Mouse (Mus musculus) monocyte, adult 5-6 weeks (primary cell): ENCODE measurements around the gene Shisa9. TPM values are rescaled to one million over a fixed set of nuclear protein-coding genes. Genes with fewer than 3 reads are reported as not detected.
A peak's percentile ranks its signal among the peaks of the same experiment; 100 is the strongest.
"Not testable (repeated sequence)": the region's sequence is repeated elsewhere in the genome, so short reads cannot be mapped to it uniquely, and the experiment has no call there.

Source experiments
- ATAC-seq: fragments of 153-309, 156-312 bp; replicated peaks from 2 replicates; pipeline ENCODE4 v1.8.0; 2017; ENCODE audit warnings: mild to moderate bottlenecking; ENCODE audit not compliant: low TSS enrichment, insufficient number of reproducible peaks, severe bottlenecking, poor library complexity, low FRiP score
- total RNA-seq: library from RNA; stranded (forward); fragments of 200-1000, 200-491, 200-594 nt; gene quantifications from 3 replicates; pipeline ENCODE4 v1.2.3, GENCODE M21; 2017

The Shisa9 gene
- total RNA-seq: not detected in 3 replicates

DNA sequence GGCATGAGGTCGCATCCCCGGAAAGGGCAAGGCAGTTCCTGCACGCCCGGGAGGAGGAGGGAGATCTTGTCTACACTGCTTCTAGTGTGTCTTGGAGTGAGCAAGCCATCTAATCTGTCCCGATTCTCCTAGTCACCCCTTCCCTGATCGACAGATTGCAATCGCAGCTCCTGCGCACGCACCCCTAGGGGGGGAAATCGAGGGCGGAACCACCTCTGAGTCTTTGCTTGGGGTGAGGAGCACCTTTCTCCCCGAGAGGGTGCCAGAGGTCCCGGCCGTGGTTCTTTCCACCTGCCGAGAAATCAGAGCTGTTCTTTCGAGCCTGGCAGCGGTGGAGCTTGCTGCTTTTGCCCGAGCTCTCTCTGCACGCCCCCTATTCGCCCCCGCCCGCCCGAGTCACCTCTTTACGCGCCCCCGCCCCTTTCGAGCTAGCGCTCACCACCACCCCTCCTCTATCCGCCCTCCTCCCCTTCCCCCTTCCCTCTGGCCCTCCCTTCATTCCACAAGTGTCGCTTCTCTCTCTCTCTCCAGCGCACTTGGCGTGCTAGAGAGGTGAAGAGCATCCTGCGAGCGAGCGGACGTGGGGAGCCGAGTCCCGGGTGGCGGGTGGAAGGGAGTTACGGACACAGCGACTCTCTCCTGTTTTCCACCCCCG, at the start of gene Shisa9:
TSS of gene Shisa9 (plus strand) at position 498 of the 655 bp plus-strand sequence.
- ATAC-seq: no peak

DNA sequence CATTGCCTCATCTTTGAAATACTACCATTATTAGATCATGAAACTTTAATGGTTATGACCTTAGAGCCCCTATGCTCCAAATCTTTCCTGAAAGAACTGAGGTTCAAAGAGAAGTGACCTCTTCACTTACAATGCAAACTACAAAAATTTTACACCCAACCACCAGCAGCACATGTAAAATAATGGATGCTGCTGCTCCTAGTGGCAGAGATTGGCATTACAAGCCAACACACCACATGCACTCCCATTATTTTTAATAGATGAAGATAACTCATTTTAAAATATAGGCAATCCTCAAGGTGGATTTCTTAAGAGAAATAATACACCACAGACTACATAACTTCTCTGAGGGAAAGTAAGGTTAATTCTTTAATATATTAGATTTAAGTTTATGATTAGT, 43.4 kb upstream of the Shisa9 start:
- ATAC-seq: 0 out of 2 replicates have a peak, but pooled peaks have one; percentile 40

DNA sequence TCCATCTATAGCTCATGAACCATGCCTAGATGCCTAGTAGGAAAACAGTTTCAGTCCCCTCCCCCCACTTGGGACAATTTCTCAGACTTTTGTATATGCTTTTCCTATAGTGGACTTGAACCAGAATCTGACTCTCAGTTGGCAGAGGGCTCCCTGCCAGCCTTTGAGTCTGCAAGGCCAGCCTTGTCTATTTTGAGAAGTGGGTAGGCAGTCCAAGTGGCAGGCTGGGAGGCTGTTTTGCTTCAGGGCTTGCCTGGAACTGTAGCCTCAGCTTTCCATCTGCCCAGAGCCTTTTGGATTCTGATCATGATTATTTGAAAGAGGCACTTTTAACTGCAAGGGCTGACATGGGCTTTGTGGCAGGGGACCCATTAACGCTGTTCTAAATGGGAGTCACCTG, 23.2 kb upstream of the Shisa9 start:
- no peak for ATAC-seq

DNA sequence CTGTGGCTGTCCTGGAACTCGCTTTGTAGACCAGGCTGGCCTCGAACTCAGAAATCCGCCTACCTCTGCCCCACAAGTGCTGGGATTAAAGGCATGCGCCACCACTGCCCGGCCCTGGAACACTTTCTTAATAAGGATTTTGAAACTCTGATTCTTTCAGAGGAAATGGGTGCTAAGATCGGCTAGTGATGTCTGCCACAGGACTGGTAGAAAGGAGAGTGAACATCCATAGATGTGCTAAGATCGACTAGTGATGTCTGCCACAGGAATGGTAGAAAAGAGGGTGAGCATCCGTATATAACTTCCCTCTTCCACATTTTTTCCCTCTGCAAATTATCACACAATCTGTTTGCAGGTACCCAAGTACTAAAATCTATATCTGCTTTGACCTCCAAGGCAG, 17.9 kb upstream of the Shisa9 start:
- no peak for ATAC-seq

DNA sequence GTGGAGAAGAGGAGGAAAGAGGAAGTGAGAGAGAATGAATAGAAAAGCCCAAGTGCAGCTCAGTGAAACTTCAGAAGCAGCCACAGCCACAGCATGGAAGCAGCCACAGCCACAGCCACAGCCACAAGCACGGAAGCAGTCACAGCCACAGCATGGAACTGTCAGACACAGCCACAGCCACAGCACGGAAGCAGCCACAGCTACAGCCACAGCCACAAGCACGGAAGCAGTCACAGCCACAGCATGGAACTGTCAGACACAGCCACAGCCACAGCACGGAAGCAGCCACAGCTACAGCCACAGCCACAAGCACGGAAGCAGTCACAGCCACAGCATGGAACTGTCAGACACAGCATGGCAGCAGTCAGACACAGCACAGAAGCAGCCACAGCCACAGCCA, 17.1 kb upstream of the Shisa9 start:
- ATAC-seq: not testable (repeated sequence)

DNA sequence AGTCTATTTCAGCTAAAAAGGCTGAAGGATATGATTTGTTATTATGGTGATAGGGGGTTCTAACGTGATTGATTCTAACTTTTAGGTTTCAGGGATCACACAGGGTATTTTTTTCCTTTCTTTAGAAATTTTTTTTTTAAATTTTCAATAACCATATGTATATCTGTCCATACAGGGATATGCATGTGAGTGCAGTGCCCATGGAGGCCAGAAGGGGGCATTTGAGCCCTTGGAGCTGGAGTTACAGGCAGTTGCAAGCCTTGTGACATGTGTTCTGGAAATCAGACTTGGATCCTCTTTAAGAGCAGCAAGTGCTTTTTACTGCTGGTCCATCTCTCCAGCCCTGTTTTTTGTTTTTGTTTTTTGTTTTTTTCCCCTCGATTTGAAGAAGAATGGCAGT, 16.3 kb upstream of the Shisa9 start:
- no peak for ATAC-seq

DNA sequence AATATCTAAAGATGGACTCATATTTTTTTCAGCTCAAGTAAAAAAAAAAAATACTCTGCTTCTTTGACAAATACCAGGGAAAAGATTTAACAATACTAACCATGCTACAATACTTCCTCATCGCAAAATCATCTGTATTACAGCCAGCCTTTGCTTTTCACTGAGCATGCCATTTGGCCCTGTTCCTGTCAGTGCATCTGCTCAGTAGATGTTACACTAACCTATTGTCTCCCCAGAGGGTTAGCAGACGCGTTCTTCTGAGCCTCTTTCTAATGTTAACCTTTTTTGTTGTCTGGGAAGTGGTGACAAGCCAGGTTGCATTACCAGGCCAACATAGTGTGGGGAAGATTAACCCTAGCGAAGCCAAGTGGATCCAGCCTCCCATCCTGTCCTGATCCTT, 10.2 kb upstream of the Shisa9 start:
- no peak for ATAC-seq

DNA sequence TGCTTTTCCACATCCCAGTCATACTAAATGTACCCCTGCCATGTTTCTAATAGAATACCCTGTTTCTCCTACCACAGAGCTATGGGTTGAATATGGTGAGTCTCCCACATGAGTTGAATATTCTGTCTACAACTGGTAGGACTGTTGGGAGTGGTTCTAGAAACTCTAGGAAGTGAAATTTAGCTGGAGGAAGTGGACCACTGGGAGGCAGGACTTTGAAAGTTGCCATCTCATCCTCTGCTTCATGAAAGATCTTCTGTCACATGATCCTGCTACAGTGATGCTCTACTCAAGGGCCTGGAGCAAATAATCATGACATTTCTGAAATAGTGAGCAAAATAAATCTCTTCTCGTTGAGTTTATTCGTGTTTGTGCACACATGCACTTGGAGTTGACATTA, 7.2 kb upstream of the Shisa9 start:
- no peak for ATAC-seq

DNA sequence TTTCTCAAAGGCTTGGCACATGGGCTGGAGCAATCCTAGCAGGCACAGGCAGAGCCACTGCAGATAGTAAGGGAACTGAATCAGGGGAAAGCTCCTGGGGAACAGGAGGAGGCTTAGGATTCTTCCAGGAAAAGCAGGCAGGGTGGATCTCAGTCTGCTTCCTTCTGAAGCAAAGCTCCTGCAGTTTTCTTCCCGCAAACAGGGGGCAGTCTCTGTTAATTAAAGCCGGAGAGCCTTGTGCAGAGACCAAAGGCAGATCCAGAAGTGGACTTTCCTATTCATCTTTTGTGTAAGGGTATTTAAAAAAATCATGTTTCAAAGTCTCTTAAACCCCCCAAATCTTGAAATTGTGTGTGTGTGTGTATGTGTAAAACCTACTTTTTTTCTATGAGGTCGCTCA, 3.1 kb upstream of the Shisa9 start:
- ATAC-seq: no peak

DNA sequence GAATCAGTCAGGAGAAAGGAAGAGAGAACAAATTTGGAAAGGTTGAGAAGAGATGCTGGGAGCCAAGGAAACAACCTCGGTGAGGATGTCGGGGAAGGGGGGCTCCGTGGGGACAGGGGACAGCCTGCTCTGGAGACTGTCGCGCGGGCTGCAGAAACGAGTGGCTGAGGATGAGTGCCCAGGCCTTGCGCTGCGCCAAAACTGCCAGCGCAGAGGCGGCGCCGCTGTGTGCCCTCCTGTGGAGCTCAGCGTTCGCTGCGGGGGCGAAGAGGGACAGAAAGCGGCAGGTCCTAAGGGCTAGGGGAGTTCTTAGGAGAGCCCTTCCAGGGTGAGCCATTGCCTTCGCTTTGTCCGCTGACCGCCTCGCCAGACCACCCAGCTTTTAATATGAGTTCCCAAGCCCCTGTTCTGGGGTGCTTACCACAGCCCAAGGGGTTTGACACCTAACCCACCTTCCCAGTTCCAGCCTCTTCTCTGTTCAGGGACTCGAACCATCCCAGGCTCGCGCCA, 752 bp upstream of the Shisa9 start:
- ATAC-seq: no peak

DNA sequence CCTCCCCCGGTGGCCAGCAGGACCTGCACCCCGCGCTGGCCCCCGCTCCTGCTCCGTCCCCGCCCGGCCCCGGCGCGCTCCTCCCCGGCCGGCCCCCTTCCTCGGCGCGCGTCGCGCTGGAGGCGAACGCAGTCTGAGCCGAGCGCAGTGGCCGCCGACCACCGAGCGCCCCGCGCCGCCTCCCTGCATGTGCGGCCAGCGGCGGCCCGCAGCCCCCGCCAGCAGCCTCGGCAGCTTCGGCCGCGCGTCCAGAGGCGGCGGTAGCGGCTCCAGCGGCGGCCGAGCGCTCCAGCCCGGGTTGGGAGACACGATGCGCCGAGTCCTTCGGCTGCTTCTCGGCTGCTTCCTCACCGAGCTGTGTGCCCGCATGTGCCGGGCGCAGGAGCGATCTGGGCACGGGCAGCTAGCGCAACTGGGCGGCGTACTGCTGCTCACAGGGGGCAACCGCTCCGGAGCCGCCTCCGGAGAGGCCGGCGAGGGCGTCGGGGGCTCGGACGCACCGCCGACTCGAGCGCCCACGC, 418 bp downstream of the Shisa9 start:
- ATAC-seq: no peak

DNA sequence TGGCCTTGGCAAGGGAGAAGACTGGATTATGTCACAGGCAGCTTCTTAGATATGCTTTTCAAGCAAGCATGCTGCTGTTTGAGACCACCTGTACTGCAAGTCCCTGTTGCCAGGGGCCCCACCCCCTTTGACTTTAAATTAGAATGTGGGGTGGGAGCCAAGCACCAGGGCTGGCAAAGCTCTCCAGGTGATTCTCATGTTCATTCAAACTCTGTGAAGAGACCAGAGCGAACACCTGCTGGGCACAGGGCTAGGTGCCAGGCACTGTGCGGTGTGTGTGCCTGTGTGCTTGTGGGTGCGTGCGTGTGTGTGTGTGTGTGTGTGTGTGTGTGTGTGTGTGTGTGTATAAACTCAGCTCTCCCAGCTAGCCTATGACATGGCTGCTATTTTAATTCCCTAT, 3.1 kb downstream of the Shisa9 start:
- no peak for ATAC-seq

DNA sequence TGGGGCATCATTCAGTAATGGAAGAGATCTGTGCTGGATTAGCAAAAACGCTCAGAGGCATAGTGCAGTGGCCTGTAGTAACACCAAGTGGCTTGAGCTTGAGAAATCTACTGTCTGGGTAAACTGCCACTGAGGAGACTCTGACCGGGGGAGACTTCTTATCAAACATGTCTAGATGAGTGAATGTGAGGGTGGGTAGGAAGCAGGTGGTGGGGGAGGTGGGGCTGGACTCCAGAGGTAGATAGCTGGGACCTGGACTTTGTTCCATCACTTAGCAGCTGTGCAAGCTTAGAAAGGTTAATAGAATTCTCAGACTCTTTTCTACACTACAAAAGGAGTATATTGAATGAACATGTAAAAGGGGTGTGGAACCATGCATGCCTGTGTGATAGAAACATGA, 21.3 kb downstream of the Shisa9 start:
- ATAC-seq: no peak

DNA sequence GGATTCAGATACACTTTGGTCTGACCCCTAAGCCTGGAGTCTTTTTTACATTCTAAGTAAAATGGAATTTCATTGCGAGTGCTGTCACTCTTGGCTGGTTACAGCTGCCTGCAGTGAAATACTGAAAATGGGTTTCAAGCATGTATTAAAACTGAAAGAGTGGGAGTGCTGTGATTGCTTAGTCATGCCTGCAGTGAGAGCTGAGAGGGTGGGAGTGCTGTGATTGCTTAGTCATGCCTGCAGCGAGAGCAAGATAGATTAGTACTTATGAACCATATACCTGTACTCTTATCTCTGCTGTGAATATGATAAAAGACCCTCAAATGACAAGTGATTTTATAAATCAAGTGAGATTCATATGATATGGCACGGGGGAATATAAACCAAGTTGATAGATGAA, 26.2 kb downstream of the Shisa9 start:
- ATAC-seq: no peak

DNA sequence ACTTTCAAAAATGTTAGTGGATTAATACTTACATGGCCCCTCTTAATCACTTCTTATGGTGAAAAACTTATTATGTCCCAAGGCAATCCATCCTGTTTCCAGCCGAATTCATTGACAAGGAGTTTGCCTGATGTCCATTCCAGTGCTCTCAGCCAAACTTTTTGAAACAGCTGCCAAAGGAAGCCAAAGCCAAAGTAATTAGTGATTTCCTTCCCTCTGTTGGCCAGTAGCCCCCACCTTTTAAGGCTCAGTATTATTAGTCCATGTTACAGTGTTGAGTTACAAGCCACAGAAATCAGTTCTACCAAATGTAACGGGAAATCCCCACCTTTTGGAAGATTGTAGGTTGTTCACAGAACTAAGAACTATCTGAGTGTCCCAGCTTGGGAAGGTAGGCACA, 28.8 kb downstream of the Shisa9 start:
- no peak for ATAC-seq

DNA sequence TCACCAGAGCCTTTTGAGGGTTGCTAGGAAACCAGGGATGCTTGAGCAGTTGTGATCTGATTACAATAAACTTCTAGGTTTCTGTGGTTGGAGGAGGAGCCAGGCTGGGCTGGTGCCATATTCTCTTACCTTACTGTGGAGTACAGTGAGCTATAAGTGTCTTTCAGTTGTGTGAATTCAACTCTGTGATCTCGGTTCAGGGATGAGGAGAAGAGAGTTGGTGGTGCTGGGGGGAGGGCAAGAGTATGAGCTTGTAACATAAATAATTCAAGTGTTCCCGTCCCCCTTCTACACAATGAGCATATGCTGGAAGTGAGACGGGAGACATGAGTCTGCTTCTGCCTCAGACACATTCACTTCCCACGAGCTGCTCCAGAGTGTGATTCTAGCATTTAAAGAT, 30.6 kb downstream of the Shisa9 start:
- no peak for ATAC-seq

DNA sequence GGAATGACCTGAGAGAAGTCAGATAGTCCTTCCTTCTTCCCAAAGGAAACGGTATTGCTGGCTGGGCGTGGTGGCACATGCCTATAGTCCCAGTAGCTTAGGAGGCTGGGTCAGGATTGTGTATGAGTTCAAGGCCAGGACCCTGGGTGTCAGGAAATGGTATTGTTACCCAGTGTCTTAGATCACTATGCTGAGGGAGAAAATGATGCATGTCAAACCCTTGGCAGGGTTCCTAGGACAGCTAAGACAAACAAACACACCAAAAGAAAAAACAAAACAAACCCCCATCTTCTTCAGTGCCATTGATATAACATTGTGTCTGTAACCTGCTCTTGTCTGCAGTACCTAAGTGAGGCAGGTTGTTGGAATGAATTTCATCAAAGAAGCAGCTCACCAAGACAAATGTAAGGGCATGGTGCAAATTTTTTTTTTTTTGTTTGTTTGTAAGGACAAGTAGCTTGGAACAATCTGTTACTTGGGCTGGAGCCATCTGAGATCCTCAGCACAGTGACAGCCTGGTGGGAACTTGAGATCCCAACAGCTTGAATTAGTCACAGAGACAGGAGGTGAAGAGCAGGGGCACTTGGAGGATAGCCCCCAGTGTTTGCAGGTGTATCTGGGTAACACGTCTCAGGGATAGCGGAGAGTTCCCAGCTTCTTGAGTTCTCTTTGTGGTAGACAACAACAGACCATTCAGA, 34.2 kb downstream of the Shisa9 start:
- no peak for ATAC-seq

DNA sequence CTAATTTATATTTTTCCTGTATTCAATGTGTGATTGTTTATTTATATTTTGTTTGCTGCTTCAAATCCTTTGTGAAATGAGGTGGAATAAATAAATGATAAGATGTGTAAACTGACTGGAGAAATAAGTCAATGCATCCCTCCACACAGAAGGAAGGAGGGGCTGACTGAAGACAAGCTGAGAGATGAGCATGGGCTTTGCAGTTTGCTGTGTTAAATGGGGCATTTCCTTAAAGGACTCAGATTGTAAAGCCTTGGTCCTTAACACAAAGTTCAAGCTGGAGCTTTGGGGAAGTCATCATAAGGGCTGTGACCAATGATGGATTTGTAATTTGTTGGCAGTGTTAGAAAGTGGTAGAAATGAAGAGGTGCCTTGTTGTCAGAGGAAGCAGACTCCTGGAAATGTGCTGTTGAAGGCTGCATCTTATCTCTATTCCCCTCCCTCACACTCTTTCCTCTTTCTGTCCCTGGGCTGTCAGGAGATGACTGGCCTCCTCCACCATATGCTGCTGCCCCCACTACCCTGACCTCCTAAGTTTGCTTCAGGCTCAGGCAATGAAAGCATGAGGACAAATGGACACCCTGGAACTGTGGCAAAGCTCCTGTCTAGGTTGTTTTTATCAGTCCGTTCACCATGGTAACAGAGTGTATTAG, 36.3 kb downstream of the Shisa9 start:
- no peak for ATAC-seq

DNA sequence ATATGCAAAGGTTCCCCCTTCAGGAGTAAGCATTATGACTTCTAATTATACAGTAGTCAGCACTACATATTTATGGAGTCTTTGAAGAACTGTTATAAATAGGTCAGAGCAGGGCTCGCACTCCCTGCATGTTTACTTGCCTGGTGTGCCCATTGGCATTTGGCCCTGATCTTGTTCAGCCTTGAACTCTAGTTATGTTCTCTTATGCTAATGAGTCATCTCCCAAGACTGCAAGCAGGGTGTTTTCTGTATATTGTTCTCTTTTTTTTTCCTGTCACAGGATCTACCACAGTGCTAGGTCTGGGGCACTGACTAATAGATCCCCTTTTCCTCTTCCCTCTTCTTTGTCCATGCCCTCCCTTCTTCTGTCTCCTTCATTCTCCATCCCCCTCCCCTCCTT, 48.5 kb downstream of the Shisa9 start:
- ATAC-seq: no peak

DNA sequence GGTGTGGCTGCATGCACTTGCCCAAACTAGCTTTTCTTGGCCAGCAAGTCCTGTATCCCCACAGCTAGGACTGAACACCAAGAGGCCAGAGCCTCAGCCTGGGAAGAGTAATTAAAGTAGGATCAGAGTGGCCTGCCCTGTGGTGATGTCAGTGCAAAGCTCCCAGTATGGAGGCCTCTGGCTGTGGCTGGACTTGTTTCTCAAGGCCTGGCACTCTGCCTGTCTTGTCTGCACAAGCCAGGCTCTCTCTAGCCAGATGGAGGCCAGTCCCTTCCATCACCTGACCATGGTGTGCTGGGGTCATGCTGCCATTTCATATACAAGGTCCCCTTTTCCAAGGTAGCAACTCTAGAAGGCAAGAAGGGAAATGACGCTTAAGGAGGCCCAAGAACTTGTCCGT, 51.0 kb downstream of the Shisa9 start:
- no peak for ATAC-seq
